Mouse (Mus musculus): ENCODE results near the gene Plac1. TPM values are rescaled to one million over a fixed set of nuclear protein-coding genes. Genes with fewer than 3 reads are reported as not detected.

Gene Plac1
- polyA plus RNA-seq, 1 experiment from 2014 or later, result 6.6 TPM

GRCm38 (mm10) chrX:53255195-53255594 lies 15.3 kb upstream of the Plac1 start:
- DNase-seq (ENCODE audit: low spot score) (peak; percentile 42), ATAC-seq (replicated peaks; ENCODE audit: insufficient number of reproducible peaks, low FRiP score, low TSS enrichment, low read depth) (no peak)
- H3K27ac ChIP-seq (replicated peaks; ENCODE audit: low read depth, low read length), result no peak overlapping the region
- no peaks in the 10 kb centered on the region for H3K36me3 ChIP-seq (replicated peaks; ENCODE audit: control insufficient read depth, insufficient read depth, low read depth, low read length)
- no peaks in the 10 kb centered on the region for H3K27me3 ChIP-seq (ENCODE audit: control insufficient read depth, insufficient read depth, low read length)
- H3K4me1 ChIP-seq (ENCODE audit: control insufficient read depth, insufficient read depth, low read length), result no peaks in the 10 kb centered on the region
- H3K4me2 ChIP-seq (ENCODE audit: low read depth, low read length), result no peak overlapping the region
- H3K9ac ChIP-seq (replicated peaks; ENCODE audit: low read length), result no peak overlapping the region
- no peaks in the 10 kb centered on the region for H3K9me3 ChIP-seq (replicated peaks; ENCODE audit: control insufficient read depth, low read length)
- no peak overlapping the region for H3K4me3 ChIP-seq (ENCODE audit: low read depth, low read length)

GRCm38 (mm10) chrX:53237971-53238370 lies 1.9 kb downstream of the Plac1 start:
- no peak overlapping the region for H3K4me2 ChIP-seq (ENCODE audit: low read depth, low read length)
- H3K9ac ChIP-seq (replicated peaks; ENCODE audit: low read length), result no peak overlapping the region
- no peaks in the 10 kb centered on the region for H3K4me1 ChIP-seq (ENCODE audit: control insufficient read depth, insufficient read depth, low read length)
- DNase-seq (ENCODE audit: low spot score) (no peak), ATAC-seq (replicated peaks; ENCODE audit: insufficient number of reproducible peaks, low FRiP score, low TSS enrichment, low read depth) (no peak)
- H3K9me3 ChIP-seq (replicated peaks; ENCODE audit: control insufficient read depth, low read length), result no peaks in the 10 kb centered on the region
- H3K4me3 ChIP-seq (ENCODE audit: low read depth, low read length), result no peak overlapping the region
- no peaks in the 10 kb centered on the region for H3K36me3 ChIP-seq (replicated peaks; ENCODE audit: control insufficient read depth, insufficient read depth, low read depth, low read length)
- H3K27me3 ChIP-seq (ENCODE audit: control insufficient read depth, insufficient read depth, low read length), result no peaks in the 10 kb centered on the region
- 13% methylated on average over 2 of the region's 2 CpGs for WGBS
- no peak overlapping the region for H3K27ac ChIP-seq (replicated peaks; ENCODE audit: low read depth, low read length)

- 57% methylated on average over 7 of the region's 7 CpGs for WGBS
- H3K27ac ChIP-seq (replicated peaks; ENCODE audit: low read depth, low read length), result no peak overlapping the region
- DNase-seq (ENCODE audit: low spot score) (no peak), ATAC-seq (replicated peaks; ENCODE audit: insufficient number of reproducible peaks, low FRiP score, low TSS enrichment, low read depth) (no peak)
- no peak overlapping the region for H3K4me3 ChIP-seq (ENCODE audit: low read depth, low read length)
- H3K4me2 ChIP-seq (ENCODE audit: low read depth, low read length), result no peak overlapping the region
- H3K9ac ChIP-seq (replicated peaks; ENCODE audit: low read length), result no peak overlapping the region
- no peaks in the 10 kb centered on the region for H3K27me3 ChIP-seq (ENCODE audit: control insufficient read depth, insufficient read depth, low read length)
- H3K36me3 ChIP-seq (replicated peaks; ENCODE audit: control insufficient read depth, insufficient read depth, low read depth, low read length), result no peaks in the 10 kb centered on the region
- no peaks in the 10 kb centered on the region for H3K9me3 ChIP-seq (replicated peaks; ENCODE audit: control insufficient read depth, low read length)
- no peaks in the 10 kb centered on the region for H3K4me1 ChIP-seq (ENCODE audit: control insufficient read depth, insufficient read depth, low read length)
Measured at GRCm38 (mm10) chrX:53236404-53236803, 3.5 kb downstream of the Plac1 start.

GRCm38 (mm10) chrX:53233689-53234088 lies 6.2 kb downstream of the Plac1 start:
- no peaks in the 10 kb centered on the region for H3K9me3 ChIP-seq (replicated peaks; ENCODE audit: control insufficient read depth, low read length)
- no peak overlapping the region for H3K27ac ChIP-seq (replicated peaks; ENCODE audit: low read depth, low read length)
- H3K9ac ChIP-seq (replicated peaks; ENCODE audit: low read length), result no peak overlapping the region
- no peaks in the 10 kb centered on the region for H3K27me3 ChIP-seq (ENCODE audit: control insufficient read depth, insufficient read depth, low read length)
- no peaks in the 10 kb centered on the region for H3K36me3 ChIP-seq (replicated peaks; ENCODE audit: control insufficient read depth, insufficient read depth, low read depth, low read length)
- H3K4me1 ChIP-seq (ENCODE audit: control insufficient read depth, insufficient read depth, low read length), result no peaks in the 10 kb centered on the region
- ATAC-seq (replicated peaks; ENCODE audit: insufficient number of reproducible peaks, low FRiP score, low TSS enrichment, low read depth) (no peak), DNase-seq (ENCODE audit: low spot score) (peak; percentile 67)
- no peak overlapping the region for H3K4me3 ChIP-seq (ENCODE audit: low read depth, low read length)
- 23% methylated on average over 3 of the region's 4 CpGs for WGBS
- H3K4me2 ChIP-seq (ENCODE audit: low read depth, low read length), result no peak overlapping the region

GRCm38 (mm10) chrX:53231965-53232364 lies 7.9 kb downstream of the Plac1 start:
- Histone ChIP-seq H3K4me2 (ENCODE audit: low read depth, low read length) (peak overlapping the region; percentile 31; the same call in 1 of the 2 replicates), H3K27ac (replicated peaks; ENCODE audit: low read depth, low read length) (0 out of 2 replicates have a peak overlapping the region, but pooled peaks have one; percentile 31)

GRCm38 (mm10) chrX:53224353-53224944 lies 15.5 kb downstream of the Plac1 start:
- Histone ChIP-seq H3K4me1 (ENCODE audit: control insufficient read depth, insufficient read depth, low read length) (no peaks in the 10 kb centered on the region), H3K4me2 (ENCODE audit: low read depth, low read length) (no peak overlapping the region), H3K9me3 (replicated peaks; ENCODE audit: control insufficient read depth, low read length) (no peaks in the 10 kb centered on the region), H3K4me3 (ENCODE audit: low read depth, low read length) (no peak overlapping the region), H3K27ac (replicated peaks; ENCODE audit: low read depth, low read length) (no peak overlapping the region), H3K36me3 (replicated peaks; ENCODE audit: control insufficient read depth, insufficient read depth, low read depth, low read length) (no peaks in the 10 kb centered on the region), H3K27me3 (ENCODE audit: control insufficient read depth, insufficient read depth, low read length) (no peaks in the 10 kb centered on the region), H3K9ac (replicated peaks; ENCODE audit: low read length) (no peak overlapping the region)
- ATAC-seq (replicated peaks; ENCODE audit: insufficient number of reproducible peaks, low FRiP score, low TSS enrichment, low read depth), result no peak
- DNase-seq (ENCODE audit: low spot score), result no peak
- WGBS, result 59% methylated on average over 6 of the region's 6 CpGs

More at GRCm38 (mm10) chrX:53231965-53232364, 7.9 kb downstream of the Plac1 start:
- Histone ChIP-seq H3K36me3 (replicated peaks; ENCODE audit: control insufficient read depth, insufficient read depth, low read depth, low read length) (no peaks in the 10 kb centered on the region), H3K4me1 (ENCODE audit: control insufficient read depth, insufficient read depth, low read length) (no peaks in the 10 kb centered on the region), H3K4me3 (ENCODE audit: low read depth, low read length) (no peak overlapping the region), H3K9me3 (replicated peaks; ENCODE audit: control insufficient read depth, low read length) (no peaks in the 10 kb centered on the region), H3K27me3 (ENCODE audit: control insufficient read depth, insufficient read depth, low read length) (no peaks in the 10 kb centered on the region), H3K9ac (replicated peaks; ENCODE audit: low read length) (peak overlapping the region; percentile 39; the same call in 1 of the 2 replicates)
- no peak for ATAC-seq (replicated peaks; ENCODE audit: insufficient number of reproducible peaks, low FRiP score, low TSS enrichment, low read depth)
- WGBS, result 38% methylated on average over 13 of the region's 13 CpGs
- DNase-seq (ENCODE audit: low spot score), result peak; percentile 27

- H3K9me3 ChIP-seq (replicated peaks; ENCODE audit: control insufficient read depth, low read length), result no peaks in the 10 kb centered on the region
- WGBS, result 81% methylated on average over 9 of the region's 9 CpGs
- H3K9ac ChIP-seq (replicated peaks; ENCODE audit: low read length), result no peak overlapping the region
- DNase-seq (ENCODE audit: low spot score) (no peak), ATAC-seq (replicated peaks; ENCODE audit: insufficient number of reproducible peaks, low FRiP score, low TSS enrichment, low read depth) (no peak)
- H3K4me2 ChIP-seq (ENCODE audit: low read depth, low read length), result no peak overlapping the region
- H3K4me1 ChIP-seq (ENCODE audit: control insufficient read depth, insufficient read depth, low read length), result no peaks in the 10 kb centered on the region
- no peaks in the 10 kb centered on the region for H3K36me3 ChIP-seq (replicated peaks; ENCODE audit: control insufficient read depth, insufficient read depth, low read depth, low read length)
- H3K27me3 ChIP-seq (ENCODE audit: control insufficient read depth, insufficient read depth, low read length), result no peaks in the 10 kb centered on the region
- H3K4me3 ChIP-seq (ENCODE audit: low read depth, low read length), result no peak overlapping the region
- H3K27ac ChIP-seq (replicated peaks; ENCODE audit: low read depth, low read length), result no peak overlapping the region
Measured at GRCm38 (mm10) chrX:53220855-53221254, 19.1 kb downstream of the Plac1 start.

GRCm38 (mm10) chrX:53214557-53215229 lies 25.2 kb downstream of the Plac1 start:
- no peaks in the 10 kb centered on the region for H3K27me3 ChIP-seq (ENCODE audit: control insufficient read depth, insufficient read depth, low read length)
- DNase-seq (ENCODE audit: low spot score), result no peak
- no peaks in the 10 kb centered on the region for H3K9me3 ChIP-seq (replicated peaks; ENCODE audit: control insufficient read depth, low read length)
- no peaks in the 10 kb centered on the region for H3K4me1 ChIP-seq (ENCODE audit: control insufficient read depth, insufficient read depth, low read length)
- H3K9ac ChIP-seq (replicated peaks; ENCODE audit: low read length), result no peak overlapping the region
- no peak overlapping the region for H3K4me2 ChIP-seq (ENCODE audit: low read depth, low read length)
- no peak overlapping the region for H3K27ac ChIP-seq (replicated peaks; ENCODE audit: low read depth, low read length)
- no peak overlapping the region for H3K4me3 ChIP-seq (ENCODE audit: low read depth, low read length)
- no peaks in the 10 kb centered on the region for H3K36me3 ChIP-seq (replicated peaks; ENCODE audit: control insufficient read depth, insufficient read depth, low read depth, low read length)
- no peak for ATAC-seq (replicated peaks; ENCODE audit: insufficient number of reproducible peaks, low FRiP score, low TSS enrichment, low read depth)
- 58% methylated on average over 7 of the region's 7 CpGs for WGBS
